Mouse (Mus musculus) adrenal gland, adult (tissue): ENCODE measurements around the gene Fras1.

Experiments
- DNase-seq, 2 experiments: peaks; one replicate each; pipeline ENCODE4 v3.0.0; 2022 to 2023; ENCODE audit warnings: low spot score in 1 of 2; ENCODE audit not compliant: inconsistent age in 2 of 2

The Fras1 gene

DNA sequence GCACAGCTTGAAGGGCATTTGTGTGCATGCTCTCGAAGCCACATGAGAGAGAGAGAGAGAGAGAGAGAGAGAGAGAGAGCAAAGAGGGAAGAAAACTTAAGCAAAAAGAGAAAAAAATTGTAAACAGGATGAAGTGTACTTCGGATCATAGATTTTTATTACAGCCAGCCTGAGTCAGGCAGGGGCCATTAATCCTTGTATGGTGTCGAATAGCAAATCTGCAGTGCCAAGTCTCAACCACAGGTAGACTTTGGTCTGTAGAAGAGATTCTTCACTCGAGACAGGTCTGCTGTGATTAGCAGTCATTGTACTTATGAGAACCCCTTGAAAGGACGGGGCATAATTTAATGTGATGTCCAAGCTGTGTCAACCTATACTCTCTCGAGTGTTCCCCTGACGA, 383.9 kb downstream of the Fras1 start:
- no peak for DNase-seq

DNA sequence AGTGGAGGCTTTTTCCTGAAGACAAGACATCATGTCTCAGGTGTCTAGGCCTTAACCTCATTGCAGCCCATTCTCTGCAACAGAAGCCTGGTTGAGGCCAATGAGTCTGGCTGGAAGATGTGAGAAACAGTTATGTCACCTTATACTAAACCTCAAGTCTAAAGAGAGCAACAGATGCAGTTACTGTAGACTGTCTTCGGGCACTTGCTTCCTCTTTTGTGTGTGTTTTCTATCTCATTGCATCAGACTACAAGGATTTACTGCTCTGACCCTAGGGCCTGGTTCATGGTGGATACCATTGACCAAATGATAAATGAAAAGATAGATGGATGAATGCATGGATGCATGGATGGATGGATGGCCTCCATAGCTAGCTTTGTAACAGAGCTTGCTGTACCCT, 388.3 kb downstream of the Fras1 start:
- DNase-seq: no peak

DNA sequence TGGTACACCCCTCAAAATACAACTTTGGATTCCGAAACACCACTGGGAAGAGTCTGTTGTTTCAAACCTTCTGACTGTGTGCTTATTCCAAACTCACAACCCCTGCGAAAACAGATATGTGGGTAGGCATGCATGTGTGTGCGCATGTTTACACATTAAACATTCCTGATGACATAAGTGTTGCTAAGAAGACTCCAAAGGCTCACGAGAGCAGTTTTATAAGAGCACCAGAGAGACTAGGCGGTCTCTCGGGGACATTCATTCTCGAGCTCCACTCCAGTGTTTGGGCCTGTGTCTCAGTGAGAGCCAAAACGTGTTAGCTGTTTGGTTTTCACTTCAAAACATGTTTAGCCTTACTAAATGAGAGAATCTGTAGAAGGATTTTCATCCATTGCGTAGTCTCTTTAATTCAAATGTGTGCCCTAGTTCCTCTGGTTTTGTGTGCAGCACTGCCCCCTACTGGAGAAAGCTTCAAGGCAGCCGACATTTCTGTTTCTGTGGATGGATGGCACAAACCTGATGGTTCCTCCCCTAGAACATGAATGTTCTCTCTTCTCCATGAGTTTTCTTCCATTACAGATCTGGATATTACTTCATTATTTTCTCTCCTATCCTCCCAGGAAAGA, 395.2 kb downstream of the Fras1 start:
- peak; percentile 42 to 85 for DNase-seq

DNA sequence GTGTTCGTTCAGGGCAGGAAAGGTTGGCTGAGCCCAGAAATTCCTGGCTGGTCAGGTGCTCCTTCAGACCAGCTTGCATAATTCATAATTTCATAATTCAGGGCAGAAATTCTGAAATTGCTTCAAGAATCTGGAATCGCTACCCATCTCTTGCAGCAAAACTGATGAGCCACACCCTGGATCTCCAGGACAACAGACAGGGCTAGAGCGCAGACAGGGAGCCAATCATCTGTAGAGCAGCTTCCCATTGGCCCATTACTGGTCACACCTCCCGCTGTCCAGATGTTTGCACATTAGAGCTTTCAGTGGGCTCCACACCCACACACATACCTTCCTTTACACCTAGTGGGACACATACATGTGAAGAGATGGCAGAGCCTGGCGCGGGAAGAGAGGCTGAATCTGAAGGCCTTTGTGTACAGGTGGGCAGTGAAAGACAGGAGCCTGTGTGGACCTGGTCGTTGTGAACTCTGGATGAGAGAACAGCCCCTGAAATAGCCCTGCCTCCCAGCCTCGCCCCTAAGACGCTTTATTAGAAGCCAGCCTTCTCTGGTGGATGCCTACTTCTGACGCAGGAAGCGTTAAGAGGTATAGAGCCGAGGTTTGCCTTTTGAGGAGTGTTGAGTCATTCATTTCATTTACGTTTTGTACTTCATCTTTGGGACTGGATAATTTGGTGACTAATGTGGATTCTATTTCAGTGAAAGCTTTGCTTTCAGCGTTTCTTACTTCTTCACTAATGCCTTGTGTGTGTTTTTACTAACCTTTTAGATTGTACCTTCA, 409.9 kb downstream of the Fras1 start:
- no peak for DNase-seq

DNA sequence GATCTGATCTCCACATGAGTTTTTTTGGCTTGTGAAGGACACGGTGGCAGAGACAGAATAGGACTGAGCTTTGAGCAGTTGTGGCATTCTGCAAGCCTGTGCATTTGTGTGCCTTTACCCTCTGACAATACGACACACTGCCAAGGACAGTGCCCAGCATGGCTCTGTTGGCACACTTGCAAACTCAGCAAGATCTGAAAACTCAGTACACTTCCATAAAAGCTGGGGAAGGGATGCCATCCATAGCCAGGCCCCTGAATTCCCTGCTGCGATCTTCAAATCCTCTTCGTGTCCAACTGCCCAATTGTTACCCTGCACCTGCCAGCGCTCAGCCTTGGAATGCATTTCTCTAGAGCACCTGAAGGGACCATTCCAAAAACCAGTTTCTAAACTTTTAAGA, 411.3 kb downstream of the Fras1 start:
- no peak for DNase-seq

GRCm38 (mm10) chr5:96792422-96792821, 418.7 kb downstream of the Fras1 start:
- peak; percentile 25 to 51 for DNase-seq

DNA sequence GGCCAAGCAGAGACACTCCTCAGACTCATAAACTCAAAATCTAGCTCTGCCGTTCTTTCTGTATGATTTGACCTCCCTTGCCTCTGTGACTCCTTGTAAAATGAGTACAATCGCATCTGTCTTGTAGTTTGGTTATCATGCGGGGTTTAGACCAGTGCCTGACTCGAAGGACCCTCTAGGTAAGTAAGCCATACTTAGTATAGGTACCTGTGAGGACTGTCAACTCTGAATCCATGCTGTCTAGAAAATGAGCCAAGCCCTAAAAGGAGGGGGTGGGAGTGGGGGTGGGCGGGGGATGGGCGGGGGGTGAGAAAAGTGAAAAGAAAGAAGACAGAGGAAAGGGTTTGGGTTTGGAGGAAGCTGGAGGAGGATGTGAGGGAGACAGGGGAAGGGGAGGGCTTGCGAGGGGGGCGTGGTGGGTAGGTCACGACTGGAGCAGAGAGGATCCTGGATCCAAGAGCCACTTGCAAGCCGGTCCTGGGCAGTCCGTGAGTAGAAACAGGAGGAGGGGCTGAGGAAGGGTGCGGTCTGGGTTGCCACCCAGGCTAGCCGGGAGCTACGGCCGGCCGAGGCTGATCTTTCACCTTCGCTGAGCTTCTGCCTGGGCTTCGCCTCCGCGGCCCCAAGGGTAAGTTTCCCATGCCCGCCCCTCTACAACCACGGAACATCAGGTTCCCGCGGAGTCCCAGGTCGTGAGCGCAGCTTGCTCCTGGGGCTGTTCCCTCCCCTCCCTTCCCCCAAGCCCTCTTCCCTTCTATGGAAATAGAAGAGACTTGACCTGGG, 419.4 kb downstream of the Fras1 start, which contains the start of gene Anxa3:
Anxa3 (plus strand) TSS at position 404 of the 783 bp plus-strand sequence.
- peak; percentile 47 to 61 for DNase-seq

DNA sequence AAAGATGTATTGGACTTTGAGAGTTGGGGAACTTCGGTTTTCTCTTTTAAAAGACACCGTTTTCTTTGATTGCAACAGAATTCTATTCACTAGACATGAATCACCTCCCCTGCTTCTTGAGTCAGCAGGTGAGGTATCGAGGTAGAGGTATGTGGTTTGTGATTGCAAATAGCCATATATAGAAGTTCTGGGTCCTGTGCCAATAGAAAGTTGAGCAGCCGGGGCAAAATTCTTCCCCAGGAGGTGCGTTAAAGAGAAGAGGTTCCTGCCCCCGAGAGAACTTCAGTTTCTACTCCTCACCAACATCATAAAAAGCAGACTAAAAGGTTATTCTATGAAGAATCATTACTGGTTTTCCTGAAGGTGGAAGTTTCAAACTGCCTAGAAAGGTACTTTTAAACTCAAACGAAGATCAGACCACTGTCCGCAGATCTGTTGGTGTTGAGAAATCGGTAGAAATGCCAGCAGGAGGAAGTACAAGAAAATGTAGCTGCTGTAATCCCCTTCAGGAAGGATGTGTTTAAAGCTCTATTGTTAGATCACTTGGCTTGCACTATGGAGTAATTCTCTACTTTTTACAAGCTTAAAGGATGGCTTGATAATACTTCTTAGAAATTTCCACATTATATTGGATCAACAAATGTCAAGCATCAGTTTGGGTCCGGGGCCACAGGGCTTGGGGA, 420.3 kb downstream of the Fras1 start:
- no peak for DNase-seq

DNA sequence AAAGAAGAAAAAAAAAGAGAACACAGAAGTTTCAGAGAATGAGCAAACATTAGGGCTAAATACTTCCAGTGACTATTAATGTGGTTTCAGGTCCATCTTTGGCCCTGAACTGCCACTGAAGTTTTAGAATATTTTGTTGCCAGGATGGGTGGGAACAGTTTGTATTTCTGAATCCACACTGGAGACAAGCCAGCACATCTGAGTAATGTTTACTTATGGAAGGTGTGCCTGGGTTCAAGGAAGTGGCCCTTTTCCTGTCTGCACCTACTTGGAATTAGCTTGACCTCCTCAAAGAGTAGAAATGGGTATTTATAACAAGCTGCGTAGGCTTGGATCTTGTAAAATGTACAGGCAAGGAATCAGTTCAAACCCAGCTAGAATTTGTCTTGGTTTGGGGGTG, 422.0 kb downstream of the Fras1 start:
- DNase-seq: peak in 1 of 2 experiments; percentile 48

- no peak for DNase-seq
These were observed 423.7 kb downstream of the Fras1 start for GRCm38 (mm10) chr5:96797465-96797864.

- no peak for DNase-seq
These were observed 425.4 kb downstream of the Fras1 start for GRCm38 (mm10) chr5:96799165-96799564.

- no peak for DNase-seq
These were observed 426.2 kb downstream of the Fras1 start for GRCm38 (mm10) chr5:96799969-96800368.

DNA sequence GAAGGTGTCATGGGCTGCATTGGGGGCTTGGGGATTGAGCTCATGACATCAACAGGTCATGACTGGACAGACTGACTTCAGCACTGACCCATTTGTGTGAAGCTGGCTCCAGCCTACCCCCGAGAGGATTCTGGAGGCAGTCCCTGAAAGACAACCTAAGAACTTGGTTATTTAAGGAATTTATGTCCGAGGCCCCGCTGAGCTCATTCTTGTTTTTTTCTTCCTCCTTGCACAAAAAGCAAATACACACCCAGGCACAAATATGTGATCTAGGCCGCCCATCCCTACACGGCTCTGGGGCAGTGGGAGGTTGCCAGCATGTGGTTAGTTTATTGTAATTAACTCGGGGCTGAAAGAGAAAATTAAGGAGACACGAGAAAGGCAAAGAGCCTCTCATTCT, 428.4 kb downstream of the Fras1 start:
- no peak for DNase-seq

DNA sequence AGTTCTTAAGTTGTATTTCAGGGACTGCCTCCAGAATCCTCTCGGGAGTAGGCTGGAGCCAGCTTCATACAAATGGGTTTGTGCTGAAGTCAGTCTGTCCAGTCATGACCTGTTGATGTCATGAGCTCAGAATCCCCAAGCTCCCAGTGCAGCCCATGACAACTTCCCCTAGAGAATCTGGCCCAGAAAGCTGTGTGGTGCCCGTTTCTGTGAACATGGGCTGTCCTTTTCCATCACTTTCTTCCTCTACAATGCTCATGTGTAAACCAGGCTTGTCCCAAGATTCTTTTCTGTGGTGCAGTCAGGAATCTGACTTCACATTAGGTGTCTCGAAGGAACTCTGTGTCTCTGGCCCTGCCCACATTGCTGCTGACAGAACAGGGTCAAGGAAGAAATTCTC, 429.3 kb downstream of the Fras1 start:
- peak; percentile 34 to 53 for DNase-seq

GRCm38 (mm10) chr5:96804304-96804703, 430.5 kb downstream of the Fras1 start:
- DNase-seq: peak; percentile 37 to 72

- no peak for DNase-seq
These were observed 431.1 kb downstream of the Fras1 start for GRCm38 (mm10) chr5:96804813-96805212.

DNA sequence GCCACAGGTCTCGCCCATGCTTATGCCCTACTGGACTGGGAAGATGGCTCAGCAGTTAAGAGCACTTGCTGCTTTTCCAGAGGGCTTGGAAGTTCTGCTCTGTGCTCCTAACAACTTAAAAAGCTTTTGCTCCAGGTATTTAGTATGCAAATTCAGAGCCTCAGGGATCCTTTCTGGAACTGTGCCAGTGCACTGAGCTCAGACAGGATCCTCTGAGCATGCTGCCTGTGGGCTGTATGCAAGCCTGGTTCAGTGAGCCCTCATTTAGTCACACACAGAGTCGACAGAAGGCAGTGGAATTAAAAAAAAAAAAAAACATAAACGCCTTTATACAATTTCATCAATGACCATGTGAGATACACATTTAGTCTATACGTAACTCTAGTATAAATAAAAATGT, 436.9 kb downstream of the Fras1 start:
- DNase-seq: no peak

- no peak for DNase-seq
These were observed 451.1 kb downstream of the Fras1 start for GRCm38 (mm10) chr5:96824769-96825327.

DNA sequence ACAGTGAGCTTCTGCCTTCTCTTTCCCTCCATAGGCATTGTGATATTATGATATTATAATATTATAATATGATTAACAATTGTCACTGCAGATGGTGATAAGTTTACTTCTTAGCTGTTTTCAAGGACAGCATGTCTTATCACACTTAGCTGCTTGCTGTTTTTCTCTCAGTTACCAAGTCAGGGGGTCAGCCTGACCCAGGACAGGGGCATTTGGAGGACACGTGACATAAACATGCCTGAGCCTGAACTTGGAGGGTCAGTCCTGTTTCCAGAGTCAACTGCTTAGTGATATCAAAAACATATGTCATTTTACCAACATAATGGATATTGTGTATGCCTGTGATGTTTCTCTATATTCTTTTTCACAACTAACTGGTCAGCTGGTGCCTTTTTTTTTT, 453.4 kb downstream of the Fras1 start:
- DNase-seq: no peak
